Mouse (Mus musculus) hindbrain, embryonic 10.5 days (tissue): ENCODE results near the gene Efcab11. TPM values are rescaled to one million over a fixed set of nuclear protein-coding genes. Genes with fewer than 3 reads are reported as not detected.

Experiments
- polyA plus RNA-seq: library from polyadenylated mRNA; unstranded; fragments of >200 nt; fragmentation: Nextera tagmentation; extraction: Ambion mirVana; gene quantifications from 2 replicates; pipeline ENCODE4 v1.2.1, GENCODE M21; 2016

Gene Efcab11
- polyA plus RNA-seq, 1 experiment from 2014 or later, result 21.9 TPM

Other genes with a start within 250 kb of the Efcab11 start
- gene Tdp1, start 78 bp upstream of the Efcab11 start, polyA plus RNA-seq, result 77.9 and 83.9 TPM in 2 replicates
- 0.06 and 0.13 TPM in 2 replicates for gene Kcnk13, start 80.1 kb upstream of the Efcab11 start, polyA plus RNA-seq
- gene Psmc1, start 225.7 kb upstream of the Efcab11 start, polyA plus RNA-seq, result 366 and 386 TPM in 2 replicates